Mouse (Mus musculus) cerebellum, adult 2 months (tissue): Measurements from ENCODE around the gene Cyp39a1.
A peak's percentile ranks its signal among the peaks of the same experiment; 100 is the strongest.

Source experiments
- CTCF ChIP-seq: fragments of 200-500 bp; IDR thresholded peaks from 2 replicates; pipeline ENCODE4 v1.5.1; 2011; ENCODE audit warnings: low read depth, mild to moderate bottlenecking, control low read depth, low read length, moderate library complexity, borderline replicate concordance; ENCODE audit not compliant: insufficient read depth
- POLR2A ChIP-seq: fragments of 200-500 bp; IDR thresholded peaks from 2 replicates; pipeline ENCODE4 v1.6.1; 2011; ENCODE audit warnings: low read length, control low read depth, borderline replicate concordance; ENCODE audit not compliant: insufficient read depth

DNA sequence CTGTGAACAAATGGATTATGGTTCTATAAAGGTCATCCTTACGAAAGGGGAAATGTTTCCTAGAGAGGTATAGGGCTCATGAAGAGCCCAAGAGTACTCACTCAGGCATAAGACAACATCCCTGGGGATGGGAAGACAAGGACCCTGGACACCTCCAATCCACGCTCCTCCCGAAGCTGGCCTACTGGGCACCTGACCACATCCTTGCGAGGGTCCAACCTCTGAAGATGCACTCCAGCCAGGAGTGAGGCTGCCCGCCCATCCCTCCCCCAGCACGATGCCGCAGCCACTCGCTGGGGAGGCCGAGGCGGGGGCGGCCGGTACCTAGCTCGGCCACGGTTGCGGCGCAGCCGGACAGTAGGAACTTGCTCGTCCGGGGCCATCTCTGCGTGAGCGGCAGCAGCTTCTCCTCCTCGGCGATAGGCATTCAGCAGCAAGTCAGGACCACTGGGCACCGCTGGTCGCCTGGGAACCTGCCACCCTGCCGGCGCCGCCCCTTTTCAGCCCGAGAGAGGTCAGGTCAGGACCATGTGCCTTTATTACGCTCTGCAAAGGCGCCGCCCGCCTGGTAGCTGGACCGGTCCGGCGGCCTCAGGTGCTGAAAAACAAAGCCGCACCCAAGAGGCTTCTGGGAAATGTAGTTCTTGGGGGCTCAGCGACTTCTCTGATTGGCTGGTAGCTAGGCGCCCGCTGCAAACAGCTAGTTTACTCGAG is 492 bp upstream of the Cyp39a1 start, which contains the start of gene Slc25a27:
- TF ChIP-seq CTCF, result no peak
- peak; percentile 40; the same call in 1 of the 2 replicates for TF ChIP-seq POLR2A
